Mouse (Mus musculus) heart, postnatal 25 days (tissue): ENCODE data around the gene Helb. TPM values are rescaled to one million over a fixed set of nuclear protein-coding genes. Genes with fewer than 3 reads are reported as not detected.
"Not testable (repeated sequence)": the region's sequence is repeated elsewhere in the genome, so short reads cannot be mapped to it uniquely, and the experiment has no call there.

ENCODE experiments used
- DNase-seq: peaks from one replicate; pipeline ENCODE4 v3.0.0; 2022; ENCODE audit warnings: low spot score
- intact Hi-C: fragments of 180-260 bp; cut with DNase I; formaldehyde crosslinking; loops from one replicate; pipeline ENCODE4 v1.15.1; 2025
- total RNA-seq, 2 experiments: library from RNA; stranded (reverse); gene quantifications; 2 replicates each; pipeline ENCODE4 v1.2.3; 2021

The Helb gene
- total RNA-seq: 10 to 100 TPM; 11.7 to 13.7 TPM

- DNase-seq: peak; percentile 96
- intact Hi-C loops: loop anchor here (5.0 kb wide), 1 partner anchor 95 kb away; no protein-coding TSS in a partner anchor
Measured at GRCm38 (mm10) chr10:120112507-120113396, at the start of gene Helb. Gene Helb (minus strand): TSS chr10:120112987.

GRCm38 (mm10) chr10:120160533-120160932 lies 47.7 kb upstream of the Helb start:
- intact Hi-C loops: no loop called here
- no peak for DNase-seq

- intact Hi-C loops: no loop called here
- no peak for DNase-seq
Measured at GRCm38 (mm10) chr10:120153911-120154310, 41.1 kb upstream of the Helb start.

- intact Hi-C loops: no loop called here
- no peak for DNase-seq
Measured at GRCm38 (mm10) chr10:120151672-120152071, 38.9 kb upstream of the Helb start.

- DNase-seq: no peak
- intact Hi-C loops: no loop called here
Measured at GRCm38 (mm10) chr10:120140916-120141516, 28.2 kb upstream of the Helb start.

- intact Hi-C loops: no loop called here
- DNase-seq: no peak
Measured at GRCm38 (mm10) chr10:120140193-120140592, 27.4 kb upstream of the Helb start.

GRCm38 (mm10) chr10:120136020-120136562 lies 23.3 kb upstream of the Helb start:
- no peak for DNase-seq
- intact Hi-C loops: no loop called here

- no peak for DNase-seq
- intact Hi-C loops: no loop called here
Measured at GRCm38 (mm10) chr10:120133697-120134096, 20.9 kb upstream of the Helb start.

GRCm38 (mm10) chr10:120130621-120131020 lies 17.8 kb upstream of the Helb start:
- intact Hi-C loops: no loop called here
- DNase-seq: no peak

GRCm38 (mm10) chr10:120128601-120129277 lies 16.0 kb upstream of the Helb start:
- intact Hi-C loops: loop anchor here (5.0 kb wide), 2 partner anchors 241 to 481 kb away; no protein-coding TSS in a partner anchor
- DNase-seq: no peak

- intact Hi-C loops: loop anchor here (2.0 to 5.0 kb wide), 4 partner anchors 61 to 478 kb away; no protein-coding TSS in a partner anchor
- no peak for DNase-seq
Measured at GRCm38 (mm10) chr10:120125465-120125857, 12.7 kb upstream of the Helb start.

- intact Hi-C loops: loop anchor here (2.0 to 5.0 kb wide), 4 partner anchors 60 to 478 kb away; no protein-coding TSS in a partner anchor
- peak; percentile 50 for DNase-seq
Measured at GRCm38 (mm10) chr10:120124801-120125464, 12.1 kb upstream of the Helb start.

GRCm38 (mm10) chr10:120123721-120124120 lies 10.9 kb upstream of the Helb start:
- intact Hi-C loops: loop anchor here (2.0 kb wide), 2 partner anchors 59 to 321 kb away; no protein-coding TSS in a partner anchor
- DNase-seq: no peak

- intact Hi-C loops: no loop called here
- DNase-seq: no peak
Measured at GRCm38 (mm10) chr10:120115249-120115648, 2.5 kb upstream of the Helb start.

GRCm38 (mm10) chr10:120114493-120114892 lies 1.7 kb upstream of the Helb start:
- intact Hi-C loops: loop anchor here (5.0 kb wide), 1 partner anchor 93 kb away; no protein-coding TSS in a partner anchor
- DNase-seq: no peak

- no peak for DNase-seq
- intact Hi-C loops: loop anchor here (5.0 kb wide), 1 partner anchor 93 kb away; no protein-coding TSS in a partner anchor
Measured at GRCm38 (mm10) chr10:120113980-120114379, 1.2 kb upstream of the Helb start.

- intact Hi-C loops: loop anchor here (5.0 kb wide), 1 partner anchor 94 kb away; no protein-coding TSS in a partner anchor
- DNase-seq: not testable (repeated sequence)
Measured at GRCm38 (mm10) chr10:120113482-120113881, 695 bp upstream of the Helb start.

- intact Hi-C loops: loop anchor here (5.0 kb wide), 1 partner anchor 95 kb away; no protein-coding TSS in a partner anchor
- no peak for DNase-seq
Measured at GRCm38 (mm10) chr10:120111691-120112319, 982 bp downstream of the Helb start.

- intact Hi-C loops: no loop called here
- DNase-seq: no peak
Measured at GRCm38 (mm10) chr10:120100806-120101205, 12.0 kb downstream of the Helb start.
